Mouse (Mus musculus) liver, embryonic 15.5 days (tissue): ENCODE measurements around the gene Cd81. TPM values are rescaled to one million over a fixed set of nuclear protein-coding genes. Genes with fewer than 3 reads are reported as not detected.
A peak's percentile ranks its signal among the peaks of the same experiment; 100 is the strongest.

Source experiments
- ATAC-seq: fragments of 200-750 bp; cut with Nextera tagmentation; 2 replicates; pipeline ENCODE4 v1.8.0; 2017; ENCODE audit warnings: moderate number of reproducible peaks, mild to moderate bottlenecking, moderate library complexity; ENCODE audit not compliant: insufficient read depth
- H3K27ac ChIP-seq: fragments of 300-500 bp; sonication (generic); replicated peaks from 2 replicates; pipeline ENCODE4 v1.5.1; 2015; ENCODE audit warnings: mild to moderate bottlenecking, inconsistent platforms
- H3K27me3 ChIP-seq: fragments of 300-500 bp; sonication (generic); 2 replicates; pipeline ENCODE4 v1.6.1; 2015; ENCODE audit warnings: mild to moderate bottlenecking, inconsistent platforms
- H3K36me3 ChIP-seq: fragments of 300-500 bp; sonication (generic); replicated peaks from 2 replicates; pipeline ENCODE4 v1.6.1; 2015; ENCODE audit warnings: moderate library complexity, mild to moderate bottlenecking, inconsistent platforms
- H3K4me1 ChIP-seq: fragments of 300-500 bp; sonication (generic); replicated peaks from 2 replicates; pipeline ENCODE4 v1.6.1; 2015; ENCODE audit warnings: inconsistent platforms
- H3K4me2 ChIP-seq: fragments of 300-500 bp; sonication (generic); 2 replicates; pipeline ENCODE4 v1.6.1; 2015; ENCODE audit warnings: moderate library complexity, mild to moderate bottlenecking, inconsistent platforms
- H3K4me3 ChIP-seq: fragments of 300-500 bp; sonication (generic); replicated peaks from 2 replicates; pipeline ENCODE4 v1.5.1; 2015; ENCODE audit warnings: mild to moderate bottlenecking, inconsistent platforms
- H3K9ac ChIP-seq: fragments of 300-500 bp; sonication (generic); 2 replicates; pipeline ENCODE4 v1.6.1; 2015; ENCODE audit warnings: moderate library complexity, mild to moderate bottlenecking, inconsistent platforms
- H3K9me3 ChIP-seq: fragments of 300-500 bp; sonication (generic); replicated peaks from 2 replicates; pipeline ENCODE4 v1.6.1; 2016; ENCODE audit warnings: inconsistent platforms
- WGBS: fragments of 180-500 bp; shearing (Covaris S2); methylation state at CpG from one replicate; pipeline ENCODE4 v1.1.7; 2015; ENCODE audit warnings: mixed read lengths; ENCODE audit not compliant: insufficient replicate concordance; 5-methylcytosine and 5-hydroxymethylcytosine counted together
- polyA plus RNA-seq: library from polyadenylated mRNA; unstranded; fragments of >200 nt; fragmentation: Nextera tagmentation; extraction: Ambion mirVana; gene quantifications from 2 replicates; pipeline ENCODE4 v1.2.1, GENCODE M21; 2015

The Cd81 gene
- polyA plus RNA-seq, 1 experiment from 2014 or later, result 132 TPM

DNA sequence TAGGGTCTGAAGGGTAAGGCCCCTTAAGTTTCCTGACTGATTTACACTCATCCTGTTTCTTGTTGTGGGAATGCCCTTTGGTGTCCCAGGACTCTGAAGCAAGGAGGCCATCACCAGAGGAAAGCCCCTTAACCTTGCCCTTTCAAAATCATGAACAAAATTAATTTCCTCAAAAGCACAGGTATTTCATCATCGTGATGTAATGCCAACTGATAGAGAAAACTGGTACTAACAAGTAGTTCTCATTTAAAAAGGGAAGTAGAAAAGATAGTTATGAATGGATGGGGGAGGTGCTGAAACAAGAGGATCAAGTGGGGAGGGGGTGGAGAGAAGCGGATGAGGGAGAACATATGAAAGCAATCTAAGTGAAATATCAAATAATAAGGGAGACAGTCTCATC lies 29.0 kb upstream of the Cd81 start:
- H3K9me3 ChIP-seq, result no peaks in the 10 kb centered on the region
- WGBS, result 39% methylated on average over 2 of the region's 2 CpGs
- no peak overlapping the region for H3K9ac ChIP-seq
- no peak overlapping the region for H3K27ac ChIP-seq
- peaks cover 8% of the 10 kb centered on the region; the same call in 1 of the 2 replicates for H3K4me1 ChIP-seq
- H3K4me3 ChIP-seq, result no peak overlapping the region
- H3K36me3 ChIP-seq, result no peaks in the 10 kb centered on the region
- no peaks in the 10 kb centered on the region for H3K27me3 ChIP-seq
- no peak for ATAC-seq
- no peak overlapping the region for H3K4me2 ChIP-seq

DNA sequence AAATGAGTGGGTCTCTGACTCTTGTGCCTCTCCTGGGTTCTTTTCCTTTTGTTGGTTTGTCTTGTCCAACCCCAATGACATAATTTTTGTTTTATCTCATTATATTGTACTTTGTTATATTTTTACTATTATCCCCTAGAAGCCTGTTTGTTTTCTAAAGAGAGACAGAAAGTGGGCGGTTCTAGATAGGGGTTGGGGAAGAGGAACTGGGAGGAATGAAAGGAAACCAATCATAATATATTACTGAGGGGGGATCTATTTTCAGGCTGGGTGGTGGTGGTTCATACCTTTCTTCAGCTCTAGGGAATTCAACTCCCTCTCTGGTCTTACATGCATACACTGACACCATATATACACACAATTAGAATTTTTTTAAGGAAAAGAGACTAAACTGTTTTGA lies 28.2 kb upstream of the Cd81 start:
- Histone ChIP-seq H3K27me3 (no peaks in the 10 kb centered on the region), H3K36me3 (no peaks in the 10 kb centered on the region), H3K27ac (no peak overlapping the region), H3K4me1 (peaks cover 8% of the 10 kb centered on the region; the same call in 1 of the 2 replicates), H3K9me3 (no peaks in the 10 kb centered on the region), H3K4me3 (no peak overlapping the region), H3K9ac (no peak overlapping the region), H3K4me2 (no peak overlapping the region)
- 35% methylated on average over 1 of the region's 1 CpGs for WGBS
- ATAC-seq, result no peak

DNA sequence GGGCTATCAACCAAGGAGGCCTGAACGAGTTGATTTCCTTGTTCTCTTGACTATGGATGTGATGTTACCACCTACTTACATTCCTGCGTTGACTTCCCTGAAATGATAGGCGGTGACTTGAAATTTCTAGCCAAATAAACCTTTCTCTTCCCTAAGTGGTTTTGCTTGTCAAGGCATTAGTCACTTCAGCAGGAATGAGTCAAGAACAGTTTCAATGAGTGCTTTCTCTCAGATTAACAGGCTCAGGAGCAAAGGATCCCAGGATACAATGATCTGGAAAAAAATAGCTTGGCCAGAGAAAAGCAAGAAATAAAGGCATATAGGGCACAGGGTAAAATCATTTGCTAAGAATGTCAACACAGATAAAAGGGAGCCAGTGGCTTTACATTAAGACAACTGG lies 27.0 kb upstream of the Cd81 start:
- Histone ChIP-seq H3K27ac (no peak overlapping the region), H3K36me3 (no peaks in the 10 kb centered on the region), H3K4me1 (peaks cover 8% of the 10 kb centered on the region; the same call in 1 of the 2 replicates), H3K4me3 (no peak overlapping the region), H3K9me3 (no peaks in the 10 kb centered on the region), H3K9ac (no peak overlapping the region), H3K4me2 (no peak overlapping the region), H3K27me3 (no peaks in the 10 kb centered on the region)
- no peak for ATAC-seq
- 61% methylated on average over 3 of the region's 3 CpGs for WGBS

DNA sequence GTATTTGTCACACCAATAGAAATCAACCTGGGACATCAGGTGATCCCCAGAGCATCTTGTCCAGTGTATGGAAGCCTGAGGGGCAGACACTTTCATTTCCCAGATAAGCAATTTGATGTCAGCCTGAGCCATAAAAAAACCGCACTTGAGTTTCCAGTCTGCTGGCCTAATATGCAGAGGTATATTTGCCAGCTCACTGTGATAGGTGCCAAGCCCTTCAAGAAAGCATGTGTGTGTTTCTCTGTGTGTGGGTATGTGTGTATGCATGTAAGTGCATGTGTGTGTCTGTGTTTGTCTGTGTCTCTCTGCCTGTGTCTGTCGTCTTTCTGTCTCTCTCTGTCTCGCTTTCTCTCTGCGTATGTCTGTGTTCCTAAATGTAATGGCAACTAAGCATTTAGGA lies 25.3 kb upstream of the Cd81 start:
- Histone ChIP-seq H3K4me3 (no peak overlapping the region), H3K36me3 (no peaks in the 10 kb centered on the region), H3K27ac (no peak overlapping the region), H3K27me3 (no peaks in the 10 kb centered on the region), H3K9ac (no peak overlapping the region), H3K4me2 (no peak overlapping the region), H3K4me1 (no peaks in the 10 kb centered on the region), H3K9me3 (no peaks in the 10 kb centered on the region)
- no peak for ATAC-seq
- WGBS, result 79% methylated on average over 4 of the region's 4 CpGs

DNA sequence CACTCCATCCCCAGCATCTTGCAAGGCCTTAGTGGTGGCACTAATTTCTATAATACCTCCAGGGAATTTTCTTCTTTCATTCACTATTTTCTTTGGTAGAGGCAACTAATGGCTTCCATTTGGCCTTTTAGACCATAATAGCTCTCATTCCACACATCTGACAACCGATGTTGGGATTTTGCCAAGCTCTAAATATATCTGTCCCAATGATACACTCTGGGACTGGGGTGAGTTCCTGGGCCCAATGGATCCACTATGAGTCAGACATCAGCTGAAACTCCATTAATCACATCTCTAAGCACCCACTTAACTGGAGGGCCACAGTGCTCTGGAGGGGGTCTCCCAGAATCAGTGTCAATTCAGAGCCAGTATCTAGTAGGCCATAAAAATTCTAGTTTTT lies 20.7 kb upstream of the Cd81 start:
- 70% methylated on average over 1 of the region's 1 CpGs for WGBS
- no peak for ATAC-seq
- H3K4me1 ChIP-seq, result no peaks in the 10 kb centered on the region

DNA sequence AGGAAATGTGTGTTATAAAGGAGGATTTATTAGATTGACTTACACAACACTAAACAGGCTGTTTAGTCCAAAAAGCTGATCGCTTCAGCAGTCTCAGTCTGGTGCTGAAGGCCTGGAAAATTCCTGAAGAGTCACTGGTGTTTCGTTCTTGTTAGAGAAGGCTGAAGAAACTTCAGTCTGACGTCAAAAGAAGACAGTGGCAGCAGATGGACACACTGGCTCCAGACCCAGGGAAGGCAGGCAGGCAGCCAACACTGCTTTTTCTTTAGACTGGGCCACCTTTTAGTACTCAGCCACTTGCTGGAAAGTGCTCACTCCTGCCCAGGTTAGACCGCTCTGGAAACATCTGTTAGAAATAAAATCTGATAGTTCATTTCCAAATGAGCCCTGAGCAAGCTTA lies 19.0 kb upstream of the Cd81 start:
- 68% methylated on average over 4 of the region's 4 CpGs for WGBS
- no peaks in the 10 kb centered on the region for H3K36me3 ChIP-seq

More for the DNA sequence above, 20.7 kb upstream of the Cd81 start:
- H3K9me3 ChIP-seq, result no peaks in the 10 kb centered on the region
- H3K9ac ChIP-seq, result no peak overlapping the region
- no peak overlapping the region for H3K4me3 ChIP-seq
- H3K27me3 ChIP-seq, result no peaks in the 10 kb centered on the region
- H3K27ac ChIP-seq, result no peak overlapping the region
- H3K36me3 ChIP-seq, result no peaks in the 10 kb centered on the region
- H3K4me2 ChIP-seq, result no peak overlapping the region

DNA sequence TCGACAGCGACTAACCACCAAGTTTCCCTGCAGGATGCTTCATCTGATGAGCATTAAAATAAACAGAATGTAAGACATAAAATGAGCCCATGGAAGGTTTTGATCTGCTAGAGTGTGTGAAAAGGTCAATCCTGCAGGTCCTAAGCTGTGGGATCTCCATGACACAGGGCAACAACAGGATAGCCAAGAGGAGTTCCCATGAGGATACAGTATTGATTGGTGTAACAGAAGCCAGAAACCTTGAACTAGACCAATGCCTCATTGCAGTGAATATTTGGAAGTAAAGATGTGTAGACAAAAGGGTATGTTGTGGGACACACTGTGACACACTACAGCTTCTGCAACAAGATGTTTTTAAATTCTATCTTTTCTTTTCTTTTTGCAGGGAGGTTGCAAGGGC lies 18.4 kb upstream of the Cd81 start:
- no peaks in the 10 kb centered on the region for H3K27me3 ChIP-seq
- no peak for ATAC-seq
- no peaks in the 10 kb centered on the region; the same call in 1 of the 2 replicates for H3K4me1 ChIP-seq
- no peak overlapping the region for H3K4me3 ChIP-seq
- 76% methylated on average over 2 of the region's 2 CpGs for WGBS
- no peak overlapping the region for H3K27ac ChIP-seq
- no peak overlapping the region for H3K4me2 ChIP-seq
- no peak overlapping the region for H3K9ac ChIP-seq
- no peaks in the 10 kb centered on the region for H3K9me3 ChIP-seq
- no peaks in the 10 kb centered on the region for H3K36me3 ChIP-seq

More for the DNA sequence above, 19.0 kb upstream of the Cd81 start:
- no peak for ATAC-seq
- Histone ChIP-seq H3K27me3 (no peaks in the 10 kb centered on the region), H3K4me3 (no peak overlapping the region), H3K9ac (no peak overlapping the region), H3K4me2 (no peak overlapping the region), H3K4me1 (no peaks in the 10 kb centered on the region; the same call in 1 of the 2 replicates), H3K9me3 (no peaks in the 10 kb centered on the region), H3K27ac (no peak overlapping the region)

DNA sequence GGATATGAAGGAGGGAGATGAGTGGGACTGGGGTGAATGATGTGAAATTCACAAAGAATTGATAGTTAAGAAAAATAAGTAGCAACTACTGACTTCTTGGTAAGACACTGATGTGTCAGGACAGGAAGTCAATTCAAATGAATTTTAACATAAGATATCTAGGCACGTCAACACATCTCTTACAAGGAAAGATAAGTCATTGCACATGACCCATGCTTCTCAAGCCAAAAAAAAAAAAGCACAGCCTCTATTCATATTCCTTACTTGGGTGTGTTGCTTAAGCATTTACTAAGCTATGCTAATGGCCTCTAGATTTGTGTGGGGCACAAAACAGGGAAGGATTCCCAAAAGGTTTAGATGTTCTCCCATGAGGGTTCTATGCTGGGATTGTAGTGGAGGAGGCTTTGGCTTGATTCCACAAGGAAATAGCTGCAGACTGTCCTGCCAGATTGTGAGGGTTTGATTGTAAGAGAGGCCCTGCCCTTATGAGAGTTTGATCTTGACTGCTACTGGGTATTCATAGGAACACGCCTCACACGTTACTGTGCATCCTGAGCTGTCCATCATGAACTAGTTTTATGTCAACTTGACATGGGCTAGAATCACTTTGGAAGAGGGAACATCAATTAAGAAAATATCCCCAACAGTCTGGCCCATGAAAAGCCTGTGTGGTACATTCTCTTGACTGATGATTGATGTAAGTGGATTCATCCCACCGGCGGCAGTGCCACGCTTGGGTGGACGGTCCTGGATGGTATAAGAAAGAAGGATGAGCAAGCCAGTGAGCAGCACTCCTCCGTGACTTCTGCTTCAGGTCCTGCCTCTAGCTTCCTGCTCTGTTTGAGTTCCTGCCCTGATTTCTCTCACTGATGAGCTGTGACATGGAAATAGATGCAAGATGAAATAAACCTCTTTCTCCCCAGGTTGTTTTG lies 17.8 kb upstream of the Cd81 start:
- no peaks in the 10 kb centered on the region for H3K36me3 ChIP-seq
- H3K27me3 ChIP-seq, result no peaks in the 10 kb centered on the region
- no peak overlapping the region for H3K27ac ChIP-seq
- 68% methylated on average over 8 of the region's 8 CpGs for WGBS
- H3K4me2 ChIP-seq, result no peak overlapping the region
- H3K4me3 ChIP-seq, result no peak overlapping the region
- no peak overlapping the region for H3K9ac ChIP-seq
- no peaks in the 10 kb centered on the region for H3K9me3 ChIP-seq
- ATAC-seq, result no peak
- no peaks in the 10 kb centered on the region; the same call in 1 of the 2 replicates for H3K4me1 ChIP-seq

DNA sequence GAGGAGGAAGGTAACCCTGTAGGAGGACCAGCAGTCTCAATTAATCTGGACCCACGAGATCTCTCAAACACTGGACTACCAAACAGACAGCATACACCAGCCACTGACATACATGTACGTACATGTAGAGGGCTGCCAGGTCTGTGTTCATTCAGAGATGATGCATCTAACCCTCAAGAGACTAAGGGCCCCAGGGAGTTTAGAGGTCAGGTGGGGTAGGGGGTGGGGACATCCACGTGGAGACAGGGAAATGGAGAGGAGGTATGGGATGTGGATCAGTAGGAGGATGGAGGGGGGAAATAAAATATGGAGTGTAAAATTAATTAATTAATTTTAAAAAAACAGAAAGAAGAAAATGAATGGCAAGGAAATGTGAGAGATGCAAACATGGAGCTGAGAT lies 15.8 kb upstream of the Cd81 start:
- Histone ChIP-seq H3K36me3 (no peaks in the 10 kb centered on the region), H3K4me1 (peaks cover 9% of the 10 kb centered on the region; the same call in 1 of the 2 replicates), H3K4me2 (no peak overlapping the region), H3K27me3 (no peaks in the 10 kb centered on the region), H3K27ac (no peak overlapping the region), H3K9ac (no peak overlapping the region), H3K9me3 (no peaks in the 10 kb centered on the region), H3K4me3 (no peak overlapping the region)
- ATAC-seq, result no peak
- WGBS, result 56% methylated on average over 3 of the region's 3 CpGs

DNA sequence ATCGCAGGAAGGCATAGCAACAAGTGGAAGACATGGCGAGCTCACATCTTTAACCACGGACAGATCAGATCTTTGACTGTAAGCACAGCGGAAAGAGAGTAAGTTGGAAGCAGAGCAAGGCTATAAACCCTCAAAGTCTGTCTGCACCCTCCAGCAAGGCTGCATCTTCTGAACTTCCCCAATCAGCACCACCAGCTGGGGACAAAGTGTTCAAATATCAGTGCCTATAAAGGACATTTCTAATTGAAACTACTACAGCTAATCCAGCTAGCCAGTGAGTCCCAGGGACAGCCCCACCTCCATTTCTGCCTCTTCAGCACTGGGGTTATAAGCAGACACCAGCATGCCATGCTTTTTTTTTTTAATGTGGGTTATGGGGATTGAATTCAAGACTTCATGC lies 15.2 kb upstream of the Cd81 start:
- Histone ChIP-seq H3K9me3 (no peaks in the 10 kb centered on the region), H3K36me3 (no peaks in the 10 kb centered on the region), H3K9ac (no peak overlapping the region), H3K27me3 (no peaks in the 10 kb centered on the region), H3K27ac (no peak overlapping the region), H3K4me1 (peaks cover 14% of the 10 kb centered on the region), H3K4me3 (no peak overlapping the region), H3K4me2 (no peak overlapping the region)
- ATAC-seq, result no peak
- 51% methylated on average over 4 of the region's 4 CpGs for WGBS

DNA sequence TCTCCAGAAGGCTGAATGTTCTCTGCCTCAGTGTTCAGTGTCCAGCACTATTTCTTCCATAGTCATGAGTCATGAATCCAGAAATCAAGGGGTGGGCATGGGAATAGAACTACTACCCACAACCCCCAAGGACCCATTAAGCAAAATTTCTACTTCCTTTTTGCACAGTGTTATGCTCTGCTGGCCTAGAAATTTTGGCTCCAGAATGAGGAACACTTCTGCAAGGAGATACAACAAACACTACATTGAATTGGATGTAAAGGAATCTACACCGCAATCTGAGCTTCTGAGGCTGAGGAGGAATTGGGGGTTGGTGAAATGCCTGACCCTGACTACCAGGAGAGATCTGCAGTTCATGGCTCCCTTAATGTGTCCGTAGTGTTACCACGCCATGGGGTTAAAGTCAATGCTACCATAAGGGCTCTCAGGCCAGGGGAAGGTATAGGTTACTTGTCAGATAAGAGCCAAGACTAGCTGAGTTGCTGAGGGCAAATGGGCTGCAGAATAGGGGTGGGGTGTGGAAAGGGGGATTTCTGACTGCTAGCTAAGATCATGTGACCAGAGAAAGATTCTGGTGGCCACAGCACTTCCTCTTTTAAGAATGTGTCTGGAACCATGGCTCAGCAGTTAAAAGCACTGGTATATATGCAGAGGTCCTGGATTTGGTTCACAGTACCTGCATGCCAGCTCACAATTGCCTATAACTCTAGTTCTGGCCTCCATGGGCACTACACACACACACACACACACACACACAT lies 14.2 kb upstream of the Cd81 start:
- Histone ChIP-seq H3K4me2 (no peak overlapping the region), H3K27ac (0 out of 2 replicates have a peak overlapping the region, but pooled peaks have one; percentile 14), H3K4me3 (no peak overlapping the region), H3K27me3 (no peaks in the 10 kb centered on the region), H3K9ac (no peak overlapping the region), H3K36me3 (no peaks in the 10 kb centered on the region), H3K9me3 (no peaks in the 10 kb centered on the region), H3K4me1 (peaks cover 24% of the 10 kb centered on the region)
- WGBS, result 37% methylated on average over 3 of the region's 3 CpGs
- ATAC-seq, result no peak
